Mouse (Mus musculus) cerebellum, adult 9-11 months (tissue): ENCODE results near the gene Arrdc2.

Experiments used
- DNase-seq: peaks from one replicate; pipeline ENCODE4 v3.0.0; 2022

Arrdc2 gene

DNA sequence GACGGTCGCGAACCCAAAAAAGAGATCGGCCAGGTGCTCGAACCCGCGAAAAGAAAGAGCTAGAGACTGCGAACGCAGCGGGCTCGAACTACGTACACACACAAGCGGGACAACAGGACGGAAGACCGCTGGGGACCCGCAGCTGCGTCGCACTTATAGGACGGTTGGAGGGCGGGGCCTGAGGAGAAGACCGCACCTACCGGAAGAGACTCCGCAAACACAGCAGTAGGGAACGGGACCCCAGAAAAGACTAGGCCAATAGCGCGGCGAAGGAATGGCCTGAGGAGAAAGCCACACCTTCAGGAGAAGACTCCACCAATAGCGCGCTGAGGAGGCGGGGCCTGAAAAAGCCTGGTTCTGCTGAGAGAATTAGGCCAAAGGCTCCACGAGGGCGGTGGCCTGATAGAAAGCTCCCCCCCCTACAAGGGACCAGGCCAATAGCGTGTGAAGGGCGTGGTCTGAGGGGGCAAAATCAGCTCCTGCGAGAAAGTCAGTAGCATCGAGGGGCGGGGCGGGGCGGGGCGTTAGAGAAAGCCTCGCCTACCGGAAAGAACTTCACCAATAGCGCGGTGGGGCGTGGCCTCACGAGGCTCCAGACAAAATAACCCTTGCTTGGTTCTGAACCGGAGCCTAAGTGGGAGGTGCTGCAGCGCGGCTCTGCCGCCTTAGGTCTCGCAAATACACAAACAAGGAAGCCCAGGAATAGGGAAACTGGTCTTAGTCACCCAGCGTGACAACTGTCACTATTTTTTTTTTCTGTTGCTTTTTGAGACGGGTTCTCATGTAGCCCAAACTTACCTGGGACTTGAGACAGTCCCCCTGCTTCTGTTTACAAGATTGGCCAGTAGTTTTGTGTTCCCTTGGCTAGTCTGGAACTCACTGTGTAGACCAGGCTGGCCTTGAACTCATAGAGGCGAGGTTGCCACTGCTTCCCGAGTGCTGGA lies at the start of gene Arrdc2:
TSS of gene Arrdc2 (minus strand) at position 313 of the 944 bp plus-strand sequence.
- peak; percentile 100 for DNase-seq

- DNase-seq = peak; percentile 54
Observed at GRCm38 (mm10) chr8:70887669-70888068, 48.1 kb upstream of the Arrdc2 start.

- DNase-seq = no peak
Observed at GRCm38 (mm10) chr8:70885612-70886011, 46.1 kb upstream of the Arrdc2 start.

DNA sequence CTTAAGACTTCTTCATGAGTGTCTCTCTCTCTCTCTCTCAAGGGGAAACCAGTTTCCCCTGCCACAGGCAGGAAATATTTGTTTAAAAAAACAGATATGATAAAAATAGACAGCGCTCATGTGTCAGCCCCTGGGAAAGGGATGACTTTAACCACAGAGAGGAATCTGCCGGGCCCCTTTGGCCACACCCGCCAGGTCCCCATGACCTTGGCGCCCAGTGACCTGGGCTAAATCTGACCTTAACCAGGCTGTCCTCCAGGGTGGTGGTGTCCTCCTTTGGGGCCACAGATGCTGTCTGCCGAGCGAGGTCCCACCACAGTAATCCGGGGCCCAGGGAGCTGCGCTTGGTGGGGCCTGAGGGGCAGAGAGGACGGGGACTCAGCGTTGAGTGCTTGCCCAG lies 45.2 kb upstream of the Arrdc2 start:
- no peak for DNase-seq

DNA sequence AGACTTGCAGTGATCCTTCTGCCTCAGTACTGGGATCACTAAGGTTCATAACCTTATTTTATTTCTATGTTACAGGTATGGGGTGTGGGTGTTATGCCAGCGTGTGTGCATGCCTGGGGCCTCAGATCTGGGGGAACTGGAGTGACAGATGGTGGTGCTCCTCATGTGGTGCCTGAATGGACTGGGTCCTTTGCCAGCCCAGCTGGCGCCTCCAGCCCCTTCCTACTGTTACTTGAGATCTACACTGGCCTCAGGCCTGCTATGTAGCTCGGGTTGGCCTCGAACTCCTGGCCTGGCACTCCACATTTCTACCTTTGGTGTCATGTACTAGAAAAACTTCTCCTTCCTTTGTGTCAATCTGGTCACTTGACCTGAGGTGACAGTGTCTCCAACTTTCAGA lies 44.7 kb upstream of the Arrdc2 start:
- peak; percentile 66 for DNase-seq

GRCm38 (mm10) chr8:70880546-70880945 lies 41.0 kb upstream of the Arrdc2 start:
- peak; percentile 67 for DNase-seq

DNA sequence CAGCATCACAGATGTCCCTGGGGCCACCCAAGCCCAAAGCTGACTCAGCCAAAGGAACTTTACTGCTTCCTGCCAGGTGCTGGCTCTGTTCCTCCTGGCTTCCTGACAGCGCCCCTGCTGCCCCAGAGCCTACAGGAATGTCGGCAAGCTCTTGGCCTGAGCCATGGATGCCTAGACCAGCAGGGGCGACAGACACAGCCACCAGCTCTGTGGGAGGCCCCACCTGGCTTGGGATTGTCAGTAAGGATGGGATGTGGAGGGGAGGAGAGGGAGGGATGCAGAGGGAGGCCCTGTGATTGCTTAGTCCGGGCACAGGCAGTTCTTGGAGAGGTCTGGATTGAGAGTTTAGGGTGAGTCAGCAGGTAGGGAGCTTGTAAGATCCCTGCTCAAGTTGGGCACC lies 40.6 kb upstream of the Arrdc2 start:
- DNase-seq = peak; percentile 97

GRCm38 (mm10) chr8:70879500-70879899 lies 40.0 kb upstream of the Arrdc2 start:
- DNase-seq = peak; percentile 84

DNA sequence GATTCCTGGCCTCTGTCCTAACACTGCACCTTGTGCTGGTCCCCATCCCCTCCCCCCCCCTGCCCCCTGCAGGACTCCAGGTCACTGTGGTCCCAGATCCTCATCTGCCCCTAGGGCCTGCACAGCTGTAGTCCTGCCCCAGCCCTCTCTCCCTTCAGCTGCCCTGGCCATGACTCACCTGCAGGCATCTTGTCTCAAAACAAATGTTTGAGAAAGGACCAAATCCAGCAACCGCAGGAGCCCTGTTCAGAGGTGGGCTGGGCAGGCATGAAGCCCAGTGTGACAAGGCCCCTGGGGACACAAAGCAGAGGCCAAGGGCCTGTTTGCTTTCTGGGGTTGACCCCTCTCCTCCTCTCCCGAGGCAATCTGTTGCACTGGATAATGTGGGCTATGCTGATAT lies 38.7 kb upstream of the Arrdc2 start:
- DNase-seq = no peak

- no peak for DNase-seq
Observed at GRCm38 (mm10) chr8:70876382-70876781, 36.9 kb upstream of the Arrdc2 start.

DNA sequence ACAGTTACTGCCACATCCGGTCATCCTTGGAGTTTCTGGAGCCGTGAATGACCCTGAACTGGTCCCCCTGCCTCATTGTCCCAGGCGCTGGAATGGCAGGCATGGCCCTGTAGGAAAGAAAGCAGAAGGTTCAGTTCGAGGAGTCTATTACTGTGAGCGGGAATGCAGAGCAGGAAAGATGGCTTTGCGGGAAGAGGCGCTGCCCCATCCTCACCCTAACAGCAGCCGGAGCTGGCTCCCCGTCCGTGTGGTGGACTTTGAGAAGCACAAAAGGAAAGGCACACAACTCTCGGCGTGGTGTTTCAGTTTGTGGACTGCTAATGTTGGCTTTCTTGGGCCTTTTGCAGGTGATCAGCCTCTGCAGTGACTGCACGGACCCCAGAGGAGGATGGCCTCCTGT lies 34.9 kb upstream of the Arrdc2 start:
- peak; percentile 54 for DNase-seq

- DNase-seq = peak; percentile 96
Observed at GRCm38 (mm10) chr8:70873364-70873985, 34.0 kb upstream of the Arrdc2 start, which contains the start of gene Ccdc124. Gene Ccdc124 (minus strand): TSS chr8:70873935.

DNA sequence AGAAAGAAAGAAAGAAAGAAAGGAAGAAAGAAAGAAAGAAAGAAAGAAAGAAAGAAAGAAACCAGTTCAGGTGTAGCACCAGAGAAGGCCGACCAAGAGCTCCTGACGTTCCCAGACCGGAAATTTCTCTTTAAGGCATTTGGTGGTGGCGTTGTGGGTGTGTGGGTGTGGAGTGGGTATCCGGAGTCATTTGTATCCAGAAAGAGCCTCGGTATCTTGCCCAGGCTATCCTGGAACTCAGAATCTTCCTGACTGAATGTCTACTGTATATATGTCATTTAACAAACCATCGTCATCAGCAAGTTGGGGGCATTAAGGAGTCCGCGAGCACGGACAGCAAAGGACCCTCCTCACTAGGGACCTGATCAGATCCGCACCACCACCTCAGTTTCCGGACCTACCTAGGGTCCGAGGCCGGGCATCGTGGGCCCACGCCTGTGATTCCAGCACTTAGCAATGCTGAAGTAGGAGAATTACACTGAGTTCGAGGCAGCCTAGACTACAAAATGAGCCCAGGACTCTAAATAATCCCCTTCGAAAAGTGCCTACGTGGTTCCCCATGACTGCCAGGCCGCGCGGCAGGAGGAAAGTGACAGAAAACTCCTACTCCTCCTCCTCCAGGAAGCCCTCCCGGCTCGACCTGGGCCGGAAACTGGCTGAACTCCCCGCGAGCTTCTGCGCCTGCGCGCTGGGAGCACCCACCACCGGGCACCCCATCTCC lies 33.3 kb upstream of the Arrdc2 start:
- DNase-seq = no peak

DNA sequence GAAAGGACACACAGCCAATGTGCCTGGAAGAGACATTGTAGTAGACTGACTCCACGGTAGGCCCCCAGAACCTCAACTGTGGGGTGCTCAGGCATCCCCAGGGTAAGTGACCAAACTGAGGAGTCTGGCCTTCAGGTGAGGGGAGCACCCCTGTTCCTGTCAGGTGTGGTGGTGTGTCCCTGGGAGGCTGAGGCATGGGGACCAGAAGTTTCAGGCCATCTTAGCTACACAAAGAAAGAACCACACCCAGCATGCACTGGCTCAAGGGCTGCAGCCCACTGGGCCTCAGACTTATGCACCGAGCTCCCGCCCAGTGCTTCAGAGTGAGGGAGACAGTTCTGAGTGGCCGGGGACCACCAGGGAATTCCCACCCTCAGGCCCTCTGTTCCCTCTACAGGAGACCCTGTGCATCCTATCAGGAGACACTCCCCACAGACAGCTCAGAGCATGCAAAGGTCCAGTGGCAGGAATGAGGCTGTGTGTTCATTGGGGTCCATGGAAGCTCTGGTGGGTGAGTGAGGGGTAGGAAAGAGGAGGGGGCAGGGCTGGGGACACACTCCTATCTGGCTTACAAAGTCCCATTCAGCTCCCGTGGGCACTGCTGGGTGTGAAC lies 31.8 kb upstream of the Arrdc2 start:
- DNase-seq = no peak

DNA sequence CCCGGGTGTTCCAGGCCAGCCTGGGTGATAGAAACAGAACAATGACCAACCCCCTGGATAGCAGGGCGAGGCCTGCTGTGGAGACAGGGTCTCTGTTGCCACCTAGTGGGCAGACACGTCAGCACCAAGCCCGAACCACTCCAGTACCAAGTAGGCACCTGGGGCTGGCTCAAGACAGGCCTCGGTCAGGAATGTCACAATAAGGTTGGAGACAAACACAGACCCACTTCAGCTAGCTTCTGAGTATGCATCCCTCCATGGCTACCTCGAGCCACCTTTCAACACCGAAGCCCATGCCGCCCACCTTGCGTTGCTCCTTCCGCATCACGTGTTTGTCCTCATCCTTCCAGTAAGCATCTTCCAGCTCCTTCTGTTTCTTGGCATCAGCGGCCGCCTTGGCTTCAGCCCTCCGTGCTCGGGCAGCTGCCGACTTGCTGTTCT lies 30.1 kb upstream of the Arrdc2 start:
- peak; percentile 72 for DNase-seq

DNA sequence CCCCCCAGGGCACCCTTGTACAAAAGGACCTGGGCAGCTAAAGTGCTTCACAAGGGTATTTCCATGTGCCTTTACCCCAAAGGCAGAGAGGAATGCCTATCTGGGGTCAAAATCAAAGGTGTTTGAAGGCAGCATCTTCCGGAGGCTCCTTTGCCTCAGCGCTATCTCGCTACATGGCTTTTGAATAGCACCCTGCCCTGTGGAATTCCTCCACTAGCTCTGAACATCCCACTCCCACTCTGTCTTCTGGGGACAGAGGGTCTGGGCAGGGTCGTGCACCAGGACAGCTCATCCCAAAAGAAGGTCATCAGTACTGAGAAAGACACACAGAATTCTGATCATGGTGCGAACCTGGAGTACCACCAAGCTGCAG lies 29.7 kb upstream of the Arrdc2 start:
- no peak for DNase-seq

DNA sequence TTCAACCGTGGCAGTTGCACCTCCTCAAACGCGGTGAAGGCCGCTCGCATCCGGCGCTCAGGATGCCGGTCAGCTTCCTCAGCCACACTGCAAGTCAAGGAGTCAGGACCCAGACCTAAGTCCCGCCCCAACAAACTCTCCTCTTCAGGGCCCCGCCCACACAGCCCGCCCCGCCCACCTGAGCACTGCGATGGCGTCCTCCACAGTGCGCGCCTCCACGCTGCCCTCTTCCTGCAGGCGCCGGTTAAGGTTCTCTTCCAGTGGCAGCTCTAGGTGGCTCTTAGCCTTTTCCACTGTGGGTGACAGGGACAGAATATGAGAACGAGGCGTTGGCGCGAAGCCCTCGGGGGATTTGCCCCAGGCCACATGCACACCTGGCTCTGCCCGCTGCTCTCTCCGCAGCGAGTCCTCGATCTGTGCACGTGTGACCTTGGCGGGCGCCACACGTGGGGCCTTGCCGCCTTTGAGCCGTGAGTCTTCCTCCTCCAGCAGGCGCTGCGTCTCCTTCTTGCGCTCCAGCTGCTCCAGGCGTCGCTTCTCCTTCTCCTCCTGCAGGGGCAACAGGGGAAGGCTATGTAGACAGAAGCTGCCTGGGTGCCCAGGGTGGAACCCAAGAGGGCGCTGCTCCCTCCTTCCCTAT lies 29.2 kb upstream of the Arrdc2 start:
- DNase-seq = peak; percentile 61

DNA sequence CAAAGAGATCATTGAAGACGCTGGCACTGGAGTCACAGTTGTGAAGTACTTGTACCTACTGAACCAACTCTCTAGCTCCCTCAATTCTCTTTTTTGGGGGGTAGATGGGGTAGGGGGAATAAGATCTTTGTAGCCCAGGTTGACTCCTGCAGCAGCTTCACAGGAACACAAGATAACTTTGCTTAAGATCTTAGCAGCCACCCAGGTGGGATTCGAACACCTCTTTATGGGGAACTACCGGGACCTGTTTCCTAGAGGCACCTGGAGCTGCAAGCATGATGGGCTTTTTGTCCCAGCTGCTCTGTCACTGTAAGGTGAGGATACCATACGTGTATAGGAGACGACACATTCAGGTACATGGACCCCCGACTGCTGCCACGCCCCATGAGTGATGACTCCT lies 27.0 kb upstream of the Arrdc2 start:
- DNase-seq = no peak

- DNase-seq = no peak
Observed at GRCm38 (mm10) chr8:70866001-70866520, 26.5 kb upstream of the Arrdc2 start.

DNA sequence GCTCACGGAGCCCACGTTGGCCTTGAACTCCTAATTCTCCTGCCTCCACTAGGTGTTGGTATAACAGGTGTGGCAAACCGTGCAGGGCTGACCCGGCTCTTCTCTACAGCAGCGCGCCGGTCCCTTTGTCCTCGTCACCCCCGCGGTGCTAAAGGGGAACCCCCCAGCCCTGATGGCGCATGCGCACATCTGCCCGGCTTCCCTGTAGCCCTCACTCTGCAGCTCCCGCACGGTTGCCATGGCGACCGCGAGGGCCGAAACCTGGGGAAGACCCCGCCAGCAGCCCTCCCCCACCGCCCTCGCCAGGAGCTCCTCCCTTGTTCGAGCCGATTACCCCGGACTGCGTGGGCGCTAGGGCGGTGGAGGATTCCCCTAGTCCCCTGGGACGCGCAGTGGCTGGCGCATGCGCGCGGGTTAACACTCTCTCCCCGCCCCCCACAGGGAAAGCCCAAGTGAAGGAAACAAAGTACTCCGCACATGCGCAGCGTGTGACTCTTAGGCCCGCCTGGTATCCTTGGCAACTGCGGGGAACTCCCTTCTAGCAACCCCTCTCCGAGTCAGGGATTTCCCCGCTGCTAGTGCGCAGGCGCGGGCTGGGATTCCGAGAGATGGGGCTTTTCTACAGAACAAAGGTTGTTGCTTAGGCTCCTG lies 26.0 kb upstream of the Arrdc2 start:
- DNase-seq = peak; percentile 99

GRCm38 (mm10) chr8:70864712-70865221 lies 25.2 kb upstream of the Arrdc2 start:
- peak; percentile 68 for DNase-seq
